Mouse (Mus musculus): Measurements from ENCODE around the gene Mageh1. TPM values are rescaled to one million over a fixed set of nuclear protein-coding genes. Genes with fewer than 3 reads are reported as not detected.
"Not testable (repeated sequence)": the region's sequence is repeated elsewhere in the genome, so short reads cannot be mapped to it uniquely, and the experiment has no call there.

The Mageh1 gene
- total RNA-seq (2021): 10 to 100 TPM; 48.4 TPM

DNA sequence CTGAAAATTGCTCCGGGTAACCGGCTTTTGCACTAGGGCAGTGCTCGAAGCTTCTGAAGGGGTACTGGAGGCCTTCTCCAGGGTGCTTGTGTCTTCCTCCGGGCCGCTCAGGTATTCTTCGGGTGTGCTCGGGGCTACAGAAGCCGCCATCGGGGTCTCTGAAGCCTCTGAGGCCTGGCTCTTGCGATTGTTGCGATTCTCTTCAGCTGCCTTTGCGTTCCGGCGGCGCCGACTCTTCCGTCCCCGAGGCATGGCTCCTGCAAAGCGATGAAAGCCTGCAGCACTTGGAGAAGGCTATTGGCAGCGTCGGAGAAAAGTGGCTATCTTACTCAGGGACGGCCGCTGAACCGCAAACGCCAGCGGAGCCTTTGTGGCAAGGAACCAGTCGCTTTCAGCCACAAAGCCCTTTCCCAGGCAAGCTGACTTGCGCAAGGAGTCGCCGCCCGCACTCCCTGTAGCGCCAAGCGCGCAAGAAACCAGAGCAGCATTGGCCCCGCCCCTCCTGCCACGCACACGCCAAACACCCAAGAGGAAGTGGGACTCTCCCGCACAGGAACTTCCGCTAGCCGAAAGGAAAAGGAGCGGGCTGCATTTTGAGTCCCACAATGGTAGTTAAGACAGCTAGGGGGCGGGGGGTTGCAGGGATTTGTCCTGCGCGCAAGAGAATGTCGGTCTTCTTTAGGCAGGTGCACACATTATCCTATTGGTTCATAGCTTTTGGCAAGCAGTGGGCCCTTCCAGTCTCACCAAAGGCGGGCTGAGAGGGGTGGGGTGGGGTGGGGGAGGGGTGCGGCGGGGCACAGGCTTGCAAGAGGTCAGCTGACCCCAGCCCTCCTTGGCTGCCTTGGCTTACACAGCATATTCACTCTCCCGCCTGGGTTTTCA is at the start of gene Mageh1:
Gene Mageh1 (minus strand): TSS at position 489 of the 885 bp plus-strand sequence.
- peak; percentile 81 to 90 for DNase-seq (ENCODE audit: low spot score in 2 of 2)
- intact Hi-C loops (cut with DNase I): loop anchor here (5.0 kb wide), 1 partner anchor 105 kb away; no protein-coding TSS in a partner anchor

- not testable (repeated sequence) for DNase-seq (ENCODE audit: low spot score in 2 of 2)
- intact Hi-C loops (cut with DNase I): loop anchor here (5.0 kb wide), 1 partner anchor 104 kb away; no protein-coding TSS in a partner anchor
These were observed 783 bp upstream of the Mageh1 start for GRCm38 (mm10) chrX:153037972-153038744.

DNA sequence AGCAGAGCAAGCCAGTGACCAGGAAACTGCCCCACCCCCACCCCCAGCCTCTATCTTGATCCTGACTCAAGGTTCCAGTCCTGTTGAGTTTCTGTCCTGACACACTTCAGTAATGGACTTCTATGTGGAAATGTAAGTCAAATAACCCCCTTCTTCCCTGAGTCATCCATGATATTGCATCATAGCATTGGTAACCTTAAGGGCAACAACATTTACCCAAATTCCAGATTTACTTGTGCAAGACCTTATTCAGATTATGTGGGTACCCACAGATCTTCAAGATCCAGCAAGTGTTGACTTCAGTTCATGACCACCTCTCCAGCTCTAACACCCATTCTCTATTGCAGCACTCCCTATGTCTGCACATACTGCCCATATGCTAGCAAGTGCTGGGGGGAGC is 5.8 kb downstream of the Mageh1 start:
- intact Hi-C loops (cut with DNase I); DNase-seq (ENCODE audit: low spot score in 2 of 2): not testable (repeated sequence)

GRCm38 (mm10) chrX:153025709-153026108 is 11.7 kb downstream of the Mageh1 start:
- DNase-seq (ENCODE audit: low spot score in 2 of 2); intact Hi-C loops (cut with DNase I): not testable (repeated sequence)

DNA sequence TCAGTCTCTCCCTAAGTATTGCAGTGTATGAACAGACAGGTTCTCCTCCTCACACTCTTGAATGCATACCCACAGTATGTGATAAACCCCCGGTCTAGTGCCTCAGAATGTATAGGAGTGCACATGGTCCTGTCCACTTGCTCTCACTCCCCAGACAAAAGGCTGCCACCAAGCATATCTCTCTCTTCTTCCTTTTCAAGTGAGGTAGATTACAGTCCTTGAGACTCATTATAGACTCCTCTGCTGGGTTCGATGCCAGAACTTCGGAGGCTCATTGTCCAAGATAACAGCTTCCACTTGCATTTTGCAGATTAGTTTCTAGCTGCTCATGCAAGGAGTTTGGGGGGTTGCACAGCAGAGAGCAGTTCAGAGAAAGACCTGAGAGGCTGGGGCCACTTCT is 12.1 kb downstream of the Mageh1 start:
- DNase-seq (ENCODE audit: low spot score in 2 of 2); intact Hi-C loops (cut with DNase I): not testable (repeated sequence)

- intact Hi-C loops (cut with DNase I): loop anchor here (2.0 to 5.0 kb wide), 2 partner anchors 80 to 133 kb away; no protein-coding TSS in a partner anchor
- no peak for DNase-seq (ENCODE audit: low spot score in 2 of 2)
These were observed 29.7 kb downstream of the Mageh1 start for GRCm38 (mm10) chrX:153007685-153008047.

GRCm38 (mm10) chrX:153007021-153007684 is 30.2 kb downstream of the Mageh1 start:
- intact Hi-C loops (cut with DNase I): loop anchor here (2.0 to 5.0 kb wide), 2 partner anchors 80 to 134 kb away; no protein-coding TSS in a partner anchor
- peak; percentile 16 to 21 for DNase-seq (ENCODE audit: low spot score in 2 of 2)

DNA sequence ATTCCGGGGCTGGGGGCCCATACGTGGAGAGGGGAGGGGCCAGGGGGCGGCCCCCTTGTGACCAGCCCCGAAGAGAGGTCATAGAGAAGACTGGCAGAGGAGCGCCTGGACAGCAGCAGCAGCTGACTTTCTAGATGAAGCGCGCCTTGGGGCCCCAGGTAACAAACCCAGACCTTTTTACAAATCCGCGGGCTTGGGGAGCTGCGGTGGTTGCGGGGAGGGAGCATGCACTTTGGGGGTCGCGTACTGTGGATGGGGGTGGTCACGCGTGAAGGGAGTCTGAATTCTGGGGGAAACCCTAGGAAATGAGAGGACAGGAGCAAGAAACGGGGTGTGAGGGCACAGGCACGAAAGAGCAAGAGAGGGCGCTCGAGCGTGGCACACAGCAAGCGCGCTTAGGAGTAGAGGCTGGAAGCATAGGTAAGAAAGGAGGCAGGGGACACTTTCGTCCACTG is 31.0 kb downstream of the Mageh1 start, which contains the start of gene Usp51:
Gene Usp51 (plus strand): TSS at position 83 of the 455 bp plus-strand sequence.
- intact Hi-C loops (cut with DNase I): loop anchor here (2.0 to 5.0 kb wide), 2 partner anchors 79 to 134 kb away; no protein-coding TSS in a partner anchor
- peak; percentile 26 to 43 for DNase-seq (ENCODE audit: low spot score in 2 of 2)

DNA sequence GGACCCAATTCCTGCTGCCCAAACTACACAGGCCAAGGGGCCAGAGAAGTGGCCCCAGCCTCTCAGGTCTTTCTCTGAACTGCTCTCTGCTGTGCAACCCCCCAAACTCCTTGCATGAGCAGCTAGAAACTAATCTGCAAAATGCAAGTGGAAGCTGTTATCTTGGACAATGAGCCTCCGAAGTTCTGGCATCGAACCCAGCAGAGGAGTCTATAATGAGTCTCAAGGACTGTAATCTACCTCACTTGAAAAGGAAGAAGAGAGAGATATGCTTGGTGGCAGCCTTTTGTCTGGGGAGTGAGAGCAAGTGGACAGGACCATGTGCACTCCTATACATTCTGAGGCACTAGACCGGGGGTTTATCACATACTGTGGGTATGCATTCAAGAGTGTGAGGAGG is 41.3 kb downstream of the Mageh1 start:
- DNase-seq (ENCODE audit: low spot score in 2 of 2); intact Hi-C loops (cut with DNase I): not testable (repeated sequence)

DNA sequence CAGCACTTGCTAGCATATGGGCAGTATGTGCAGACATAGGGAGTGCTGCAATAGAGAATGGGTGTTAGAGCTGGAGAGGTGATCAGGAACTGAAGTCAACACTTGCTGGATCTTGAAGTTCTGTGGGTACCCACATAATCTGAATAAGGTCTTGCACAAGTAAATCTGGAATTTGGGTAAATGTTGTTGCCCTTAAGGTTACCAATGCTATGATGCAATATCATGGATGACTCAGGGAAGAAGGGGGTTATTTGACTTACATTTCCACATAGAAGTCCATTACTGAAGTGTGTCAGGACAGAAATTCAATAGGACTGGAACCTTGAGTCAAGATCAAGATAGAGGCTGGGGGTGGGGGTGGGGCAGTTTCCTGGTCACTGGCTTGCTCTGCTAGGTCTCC is 47.5 kb downstream of the Mageh1 start:
- DNase-seq (ENCODE audit: low spot score in 2 of 2); intact Hi-C loops (cut with DNase I): not testable (repeated sequence)

Other genes starting within 250 kb of the Mageh1 start
- 1 to 10 TPM; 1.7 to 2.7 TPM for gene Usp51, start 31.1 kb downstream of the Mageh1 start, total RNA-seq (2021)
- gene Foxr2, start 81.2 kb upstream of the Mageh1 start, total RNA-seq (2021): under 1 TPM; 0.32 to 0.53 TPM
- gene Rragb, start 102.4 kb upstream of the Mageh1 start, total RNA-seq (2021): 10 to 100 TPM; 77.3 to 79.5 TPM
- gene Klf8, start 199.9 kb upstream of the Mageh1 start, total RNA-seq (2021): 1 to 10 TPM; 4.6 to 6.4 TPM